Mouse (Mus musculus) brain, adult 2 months (tissue): Measurements from ENCODE around the gene Zfp961.
"Not testable (repeated sequence)": the region's sequence is repeated elsewhere in the genome, so short reads cannot be mapped to it uniquely, and the experiment has no call there.

Source experiments
- DNase-seq: peaks from one replicate; pipeline ENCODE4 v3.0.0; 2011; ENCODE audit warnings: low read depth, low spot score

The Zfp961 gene

DNA sequence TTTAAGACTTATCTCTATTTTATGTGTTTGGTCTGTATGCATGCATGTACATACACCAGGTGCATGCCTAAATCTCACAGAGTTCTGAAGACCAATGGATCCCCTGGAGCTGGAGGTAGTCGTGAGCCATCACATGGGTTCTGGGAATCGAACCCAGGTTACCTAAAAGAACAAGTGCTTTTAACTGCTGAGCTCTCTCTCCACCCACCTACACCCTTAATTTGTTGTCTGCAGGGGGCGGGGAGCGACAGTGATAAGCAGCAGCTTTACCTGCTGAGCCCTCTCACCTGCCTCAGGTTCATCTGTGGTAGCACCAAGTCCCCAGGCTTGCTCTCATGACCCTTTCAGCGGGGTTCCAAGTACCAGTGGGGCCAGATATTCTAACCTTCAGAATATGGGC is 11.0 kb downstream of the Zfp961 start:
- no peak for DNase-seq

DNA sequence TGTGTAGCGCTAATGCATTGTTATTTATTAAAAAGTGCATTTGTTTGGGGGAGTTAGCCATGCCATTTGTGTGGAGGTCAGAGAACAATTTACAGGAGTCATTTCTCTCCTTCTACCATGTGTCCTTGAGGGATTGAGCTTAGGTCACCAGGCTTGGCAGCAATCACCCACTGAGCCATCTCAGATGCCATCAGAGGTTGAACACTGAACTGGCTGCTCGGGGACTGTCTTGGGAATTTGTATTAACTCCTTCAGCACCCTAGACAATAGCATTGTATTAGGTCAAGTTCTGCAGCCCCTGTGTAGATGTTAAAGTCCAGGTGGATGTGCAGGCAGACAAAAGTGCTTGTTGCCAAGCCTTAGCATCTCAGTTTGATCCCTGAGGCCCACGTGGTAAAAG is 13.2 kb downstream of the Zfp961 start:
- no peak for DNase-seq

GRCm38 (mm10) chr8:71965166-71965565 is 14.3 kb downstream of the Zfp961 start:
- no peak for DNase-seq

DNA sequence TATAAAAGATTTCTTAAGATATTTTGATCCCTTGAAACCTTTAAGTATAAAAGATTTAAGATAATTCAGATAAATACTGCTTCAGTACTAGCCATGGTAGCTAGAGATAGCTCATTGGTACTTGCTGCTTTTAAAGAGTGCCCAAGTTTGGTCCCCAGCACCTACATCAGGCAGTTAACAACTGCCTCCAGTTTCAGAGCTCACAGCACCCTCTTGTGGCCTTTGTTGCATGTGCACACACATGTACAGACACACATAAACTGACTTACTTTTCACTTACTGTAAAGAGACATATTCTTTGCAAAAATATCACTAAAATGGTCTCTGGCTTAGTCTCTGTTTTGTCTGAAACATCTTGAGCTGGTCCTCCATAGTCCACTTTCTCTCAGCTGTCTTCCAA is 15.6 kb downstream of the Zfp961 start:
- DNase-seq: no peak

- no peak for DNase-seq
Observed at GRCm38 (mm10) chr8:71967261-71967660, 16.4 kb downstream of the Zfp961 start.

- DNase-seq: no peak
Observed at GRCm38 (mm10) chr8:71968100-71968499, 17.3 kb downstream of the Zfp961 start.

- no peak for DNase-seq
Observed at GRCm38 (mm10) chr8:71968636-71969035, 17.8 kb downstream of the Zfp961 start.

DNA sequence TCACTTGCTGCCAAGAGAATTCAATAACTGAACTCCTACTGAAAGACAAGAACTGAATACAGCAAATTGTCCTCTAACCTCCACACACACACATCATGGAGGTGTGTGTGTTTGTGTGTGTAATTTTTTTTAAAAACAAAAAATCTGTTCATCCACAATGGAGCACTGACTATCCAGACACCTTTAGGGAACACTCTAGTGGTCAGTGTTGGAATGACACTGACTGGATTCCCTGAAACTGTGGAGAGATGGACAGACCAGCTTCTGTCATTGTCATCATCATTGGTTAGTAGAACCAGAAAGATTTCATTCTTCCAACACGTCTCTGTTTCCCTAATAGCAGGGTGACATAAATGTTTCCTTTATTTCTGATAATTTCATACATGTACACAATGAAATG is 21.1 kb downstream of the Zfp961 start:
- peak; percentile 46 for DNase-seq

DNA sequence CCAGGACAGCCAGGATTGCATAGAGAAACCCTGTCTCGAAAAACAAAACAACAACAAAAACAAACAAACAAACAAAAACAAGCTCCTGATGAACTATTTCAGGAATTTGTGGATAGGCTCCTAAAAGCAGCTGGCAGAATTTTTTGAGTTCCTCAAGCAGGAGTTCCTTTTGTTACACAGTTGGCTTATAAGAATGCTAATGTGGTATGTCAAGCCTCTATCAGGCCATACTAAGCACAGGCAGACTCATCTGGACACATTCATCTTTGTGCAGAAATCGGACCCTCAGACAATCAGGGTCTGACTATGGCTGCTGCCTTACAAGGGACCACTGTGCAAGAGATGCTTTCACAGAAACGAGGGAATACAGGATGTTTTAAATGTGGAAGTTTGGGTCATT is 23.4 kb downstream of the Zfp961 start:
- no peak for DNase-seq

DNA sequence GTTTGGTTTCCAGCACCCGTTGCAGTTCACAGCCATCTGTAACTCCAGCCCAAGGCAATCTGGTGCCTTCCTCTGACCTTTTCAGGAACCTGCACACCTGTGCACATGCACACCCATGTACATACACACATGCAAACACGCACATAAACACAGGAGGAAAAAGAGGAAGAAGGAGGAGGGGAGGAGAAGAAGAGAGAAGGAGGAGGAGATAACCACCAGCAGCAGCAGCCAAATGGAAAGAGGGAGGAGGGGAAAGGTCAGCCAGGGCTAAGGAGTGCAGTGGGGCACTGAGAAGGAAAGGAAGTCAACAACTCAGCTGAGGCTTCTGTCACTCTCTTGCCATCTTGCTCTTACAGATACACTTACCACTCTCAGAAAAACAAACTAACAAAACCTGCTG is 30.2 kb downstream of the Zfp961 start:
- no peak for DNase-seq

GRCm38 (mm10) chr8:71981456-71981855 is 30.6 kb downstream of the Zfp961 start:
- DNase-seq: no peak

GRCm38 (mm10) chr8:71984601-71985000 is 33.8 kb downstream of the Zfp961 start:
- DNase-seq: peak; percentile 26

DNA sequence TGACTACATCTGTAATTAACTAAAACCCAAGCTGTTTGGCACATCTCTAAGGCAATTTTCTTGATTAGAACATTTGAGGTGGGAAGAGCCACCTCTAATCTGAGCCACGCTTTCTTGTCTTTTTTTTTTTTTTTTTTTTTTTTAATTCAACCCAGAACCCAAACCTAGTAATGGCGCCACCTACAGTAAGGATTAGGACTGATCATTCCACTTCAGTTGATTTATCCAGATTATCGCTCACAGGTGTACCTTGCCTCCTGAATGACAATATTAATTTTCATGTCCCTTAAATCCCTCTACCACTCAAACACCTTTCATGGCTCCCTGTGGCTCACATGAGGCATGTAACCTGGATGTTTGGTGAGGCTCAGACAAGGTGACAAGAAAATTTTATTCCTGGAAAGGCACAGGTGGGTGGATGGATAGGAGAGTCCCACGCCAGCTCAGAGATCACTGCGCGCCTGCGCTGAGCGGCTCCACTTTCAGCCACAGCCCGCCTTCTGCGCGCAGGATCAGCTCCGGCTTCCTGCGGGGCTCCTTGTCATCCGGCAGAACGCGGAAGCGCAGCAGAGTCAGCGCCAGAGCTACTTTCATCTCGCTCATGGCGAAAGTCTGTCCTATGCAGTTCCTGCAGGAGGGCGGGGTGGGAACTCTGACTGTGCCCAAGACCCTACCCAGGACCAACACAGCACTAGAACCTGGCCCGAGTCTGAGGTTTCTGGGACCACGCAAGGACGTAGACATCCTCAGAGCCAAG is 37.5 kb downstream of the Zfp961 start:
- DNase-seq: peak; percentile 94

DNA sequence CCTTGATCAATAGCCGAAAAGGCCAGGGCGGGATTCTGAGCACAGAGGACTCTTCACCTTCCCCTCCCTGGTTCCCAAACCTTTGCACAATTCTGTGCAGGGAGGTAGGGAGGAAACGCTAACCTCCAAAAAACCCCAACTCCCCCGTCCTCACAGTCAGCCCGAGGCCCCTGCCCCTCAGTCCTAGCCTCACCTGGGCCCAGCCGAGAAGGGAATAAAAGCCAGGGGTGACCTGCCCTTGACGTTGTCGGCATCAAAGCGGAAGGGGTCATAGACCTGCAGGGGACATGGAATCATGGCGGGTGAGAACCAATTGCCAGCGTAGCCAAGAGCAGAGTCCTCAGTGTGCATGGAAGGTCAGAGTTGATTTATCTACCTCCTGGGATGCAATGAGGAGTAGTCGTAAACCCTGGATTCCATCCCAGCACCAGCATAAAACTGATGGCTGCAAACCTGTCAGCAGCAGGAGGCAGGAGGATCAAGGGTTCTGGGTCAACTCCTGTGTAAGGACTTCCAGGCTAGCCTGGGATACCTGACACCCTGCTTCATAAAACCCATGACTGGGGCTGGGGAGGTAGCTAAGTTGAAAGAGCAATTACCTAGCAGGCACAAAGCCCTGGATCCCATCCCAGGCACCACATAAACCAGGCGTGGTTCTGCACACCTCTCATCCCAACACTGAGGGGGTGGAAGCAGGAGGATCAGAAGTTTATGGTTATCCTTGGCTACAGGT is 38.2 kb downstream of the Zfp961 start:
- DNase-seq: no peak

GRCm38 (mm10) chr8:71999434-71999833 is 48.6 kb downstream of the Zfp961 start:
- no peak for DNase-seq

- DNase-seq: no peak
Observed at GRCm38 (mm10) chr8:72000223-72000622, 49.4 kb downstream of the Zfp961 start.

- DNase-seq: no peak
Observed at GRCm38 (mm10) chr8:72002942-72003341, 52.1 kb downstream of the Zfp961 start.

- DNase-seq: no peak
Observed at GRCm38 (mm10) chr8:72005912-72006311, 55.1 kb downstream of the Zfp961 start.

- DNase-seq: no peak
Observed at GRCm38 (mm10) chr8:72006763-72007162, 55.9 kb downstream of the Zfp961 start.

- peak; percentile 10 for DNase-seq
Observed at GRCm38 (mm10) chr8:72008134-72008641, 57.4 kb downstream of the Zfp961 start.

- DNase-seq: no peak
Observed at GRCm38 (mm10) chr8:72009473-72009872, 58.6 kb downstream of the Zfp961 start, which contains the start of gene Cyp4f18. TSS of gene Cyp4f18 (minus strand) at chr8:72009626.

DNA sequence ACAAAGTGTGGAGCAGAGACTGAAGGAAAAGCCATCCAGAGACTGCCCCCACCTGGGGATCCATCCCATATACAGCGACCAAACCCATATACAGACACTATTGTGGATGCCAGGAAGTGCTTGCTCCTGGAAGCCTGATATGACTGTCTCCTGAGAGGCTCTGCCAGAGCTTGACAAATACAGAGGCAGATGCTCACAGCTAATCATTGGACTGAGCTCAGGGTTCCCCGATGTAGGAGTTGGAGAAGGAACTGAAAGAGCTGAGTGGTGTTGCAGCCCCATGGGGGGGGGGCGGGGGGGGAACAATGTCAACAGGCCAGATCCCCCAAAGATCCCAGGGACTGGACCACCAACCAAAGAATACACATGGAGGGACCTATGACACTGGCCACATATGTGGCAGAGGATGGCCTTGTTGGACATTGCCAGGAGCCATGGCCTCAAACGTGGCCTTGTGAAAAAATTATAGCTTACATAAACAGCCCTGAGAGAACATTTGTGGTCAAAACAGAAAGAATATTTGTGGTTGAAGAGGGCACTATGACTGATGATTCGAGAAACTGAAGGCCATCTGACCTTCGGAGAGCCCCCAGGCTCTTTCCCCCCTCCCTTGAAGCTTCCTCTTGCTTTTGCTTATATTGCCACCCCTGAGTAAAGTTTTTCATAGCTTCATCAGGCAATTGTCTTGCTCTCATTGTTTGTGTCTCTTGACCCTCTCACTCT is 62.8 kb downstream of the Zfp961 start:
- DNase-seq: not testable (repeated sequence)
